Mouse (Mus musculus) CH12.LX (cell line): ENCODE measurements around the gene Gga1. TPM values are rescaled to one million over a fixed set of nuclear protein-coding genes. Genes with fewer than 3 reads are reported as not detected.

ENCODE experiments used
- DNase-seq: peaks from one replicate; pipeline ENCODE4 v3.0.0-alpha.2; 2013; ENCODE audit errors: extremely low read depth
- H3K27ac ChIP-seq: 2 replicates; pipeline ENCODE4 v1.5.1; 2012; ENCODE audit warnings: low read depth, mild to moderate bottlenecking, control low read depth, moderate library complexity; ENCODE audit not compliant: insufficient read depth
- H3K27me3 ChIP-seq: replicated peaks from 2 replicates; pipeline ENCODE3; 2012; ENCODE audit warnings: inconsistent platforms
- H3K36me3 ChIP-seq, 2 experiments: replicated peaks in 1 of 2; 2 replicates each; pipeline versions ENCODE3 to v1.6.1; 2012; ENCODE audit warnings: inconsistent platforms in 1 of 2, low read length in 1 of 2, mild to moderate bottlenecking in 1 of 2, mixed read lengths in 1 of 2, moderate library complexity in 1 of 2; ENCODE audit not compliant: control insufficient read depth in 1 of 2, insufficient read depth in 1 of 2
- H3K4me1 ChIP-seq, 2 experiments: 2 replicates each; pipeline ENCODE4 v1.6.1; 2012; ENCODE audit warnings: inconsistent platforms in 1 of 2, moderate library complexity in 1 of 2; ENCODE audit not compliant: insufficient read depth in 2 of 2, control insufficient read depth in 1 of 2
- H3K4me2 ChIP-seq: 2 replicates; pipeline ENCODE4 v1.6.1; 2012; ENCODE audit warnings: low read depth, mild to moderate bottlenecking, control low read depth; ENCODE audit not compliant: poor library complexity, insufficient read depth, severe bottlenecking
- H3K4me3 ChIP-seq, 3 experiments: fragments of 150-350 bp in 1 of 3; sonication (generic) in 1 of 3; replicated peaks in 1 of 3; 2 replicates each; pipeline versions ENCODE3 to v1.5.1; 2011 to 2012; ENCODE audit warnings: low read depth in 2 of 3, low read length in 2 of 3, mild to moderate bottlenecking in 2 of 3, moderate library complexity in 2 of 3, control low read depth in 1 of 3, improper control_type of control experiment in 1 of 3, inconsistent platforms in 1 of 3, mixed read lengths in 1 of 3; ENCODE audit not compliant: poor library complexity in 1 of 3
- H3K79me2 ChIP-seq: replicated peaks from 2 replicates; pipeline ENCODE4 v1.6.1; 2012; ENCODE audit warnings: mild to moderate bottlenecking, moderate library complexity; ENCODE audit not compliant: control insufficient read depth, poor library complexity, insufficient read depth, severe bottlenecking; ENCODE audit errors: extremely low read depth
- H3K9ac ChIP-seq: 2 replicates; pipeline ENCODE4 v1.6.1; 2012; ENCODE audit warnings: low read depth, mild to moderate bottlenecking, control low read depth, moderate library complexity; ENCODE audit not compliant: insufficient read depth
- H3K9me3 ChIP-seq: replicated peaks from 2 replicates; pipeline ENCODE3; 2012; ENCODE audit warnings: low read length, inconsistent platforms, mixed read lengths
- BHLHE40 ChIP-seq: IDR thresholded peaks from 2 replicates; pipeline ENCODE4 v1.6.1; 2011; ENCODE audit warnings: mild to moderate bottlenecking, low read depth, low read length, improper control_type of control experiment
- CHD2 ChIP-seq: IDR thresholded peaks from 2 replicates; pipeline ENCODE4 v1.6.1; 2011; ENCODE audit warnings: low read length, improper control_type of control experiment
- CTCF ChIP-seq, 2 experiments: IDR thresholded peaks in 1 of 2; conservative IDR thresholded peaks in 1 of 2; 2 replicates each; pipeline ENCODE4 v1.5.1; 2011 to 2012; ENCODE audit warnings: low read depth in 2 of 2, low read length in 2 of 2, improper control_type of control experiment in 1 of 2, inconsistent platforms in 1 of 2, mild to moderate bottlenecking in 1 of 2, moderate library complexity in 1 of 2
- E2F4 ChIP-seq: IDR thresholded peaks from 2 replicates; pipeline ENCODE4 v1.6.1; 2011; ENCODE audit warnings: low read depth, low read length, improper control_type of control experiment; ENCODE audit not compliant: insufficient replicate concordance
- ELF1 ChIP-seq: IDR thresholded peaks from 2 replicates; pipeline ENCODE4 v1.6.1; 2014; ENCODE audit warnings: low read depth, mild to moderate bottlenecking, inconsistent platforms, low read length, improper control_type of control experiment
- EP300 ChIP-seq: IDR thresholded peaks from 2 replicates; pipeline ENCODE4 v1.6.1; 2011; ENCODE audit warnings: low read length, improper control_type of control experiment
- ETS1 ChIP-seq: conservative IDR thresholded peaks from 2 replicates; pipeline ENCODE4 v1.6.1; 2012; ENCODE audit warnings: low read depth, mild to moderate bottlenecking, inconsistent platforms, low read length, improper control_type of control experiment, moderate library complexity
- IRF4 ChIP-seq: IDR thresholded peaks from 2 replicates; pipeline ENCODE4 v1.6.1; 2014; ENCODE audit warnings: low read depth, mild to moderate bottlenecking, inconsistent platforms, low read length, improper control_type of control experiment
- JUND ChIP-seq: conservative IDR thresholded peaks from 2 replicates; pipeline ENCODE4 v1.6.1; 2011; ENCODE audit warnings: low read depth, low read length, improper control_type of control experiment
- MAX ChIP-seq: IDR thresholded peaks from 2 replicates; pipeline ENCODE4 v1.6.1; 2011; ENCODE audit warnings: low read length, improper control_type of control experiment
- MEF2A ChIP-seq: IDR thresholded peaks from 2 replicates; pipeline ENCODE4 v1.6.1; 2014; ENCODE audit warnings: low read depth, mild to moderate bottlenecking, inconsistent platforms, low read length, improper control_type of control experiment, borderline replicate concordance
- MXI1 ChIP-seq: IDR thresholded peaks from 2 replicates; pipeline ENCODE4 v1.6.1; 2011; ENCODE audit warnings: mild to moderate bottlenecking, low read depth, low read length, improper control_type of control experiment
- POLR2A ChIP-seq: IDR thresholded peaks from 2 replicates; pipeline ENCODE4 v1.6.1; 2011; ENCODE audit warnings: low read depth, mild to moderate bottlenecking, improper control_type of control experiment, low read length
- SMC3 ChIP-seq: IDR thresholded peaks from 2 replicates; pipeline ENCODE4 v1.6.1; 2011; ENCODE audit warnings: low read depth, low read length, improper control_type of control experiment
- TCF12 ChIP-seq: IDR thresholded peaks from 2 replicates; pipeline ENCODE4 v1.6.1; 2014; ENCODE audit warnings: low read depth, mild to moderate bottlenecking, inconsistent platforms, low read length, improper control_type of control experiment
- ZKSCAN1 ChIP-seq: IDR thresholded peaks from 2 replicates; pipeline ENCODE4 v1.6.1; 2012; ENCODE audit warnings: low read depth, inconsistent platforms, low read length, improper control_type of control experiment, borderline replicate concordance
- dilution Hi-C: fragments of 300-500 bp; cut with MboI; formaldehyde crosslinking; loops from 2 replicates; pipeline ENCODE4 v1.14.3; 2020; ENCODE audit warnings: low sequenced_read_pairs; ENCODE audit not compliant: extremely low pct_unique_long_range_greater_than_20kb, extremely low pct_ligation_motif_present
- in situ Hi-C: fragments of 300-500 bp; cut with MboI; formaldehyde crosslinking; loops from 3 replicates; pipeline ENCODE4 v1.14.3; 2019; ENCODE audit warnings: low sequenced_read_pairs, low pct_ligation_motif_present, low pct_unique_long_range_greater_than_20kb, mixed read lengths
- polyA plus RNA-seq: library from polyadenylated mRNA; unstranded; fragments of >175 nt; gene quantifications from 2 replicates; pipeline ENCODE4 v1.2.1, GENCODE M21; 2012; ENCODE audit warnings: low read depth; ENCODE audit not compliant: insufficient read length
- total RNA-seq, 2 experiments: library from RNA; depleted of rRNA; stranded (reverse); fragments of 300-350 nt in 1 of 2; fragments of >200 nt in 1 of 2; gene quantifications; 2 replicates each; pipeline ENCODE4 v1.2.3; 2012 to 2014

Gene Gga1
- total and polyA plus RNA-seq, 3 experiments: 5.7 to 24.5 (median 13.7) TPM

- dilution Hi-C loops: no loop called here
- TF ChIP-seq MEF2A (peak; percentile 51; the same call in 1 of the 2 replicates), MAX (peak; percentile 32; the same call in 1 of the 2 replicates), TCF12 (peak; percentile 46; the same call in 1 of the 2 replicates), JUND (peak; percentile 77), POLR2A (no peak), ELF1 (0 out of 2 replicates have a peak, but pooled peaks have one; percentile 19), ETS1 (peak; percentile 33; the same call in 1 of the 2 replicates), EP300 (peak; percentile 77), SMC3 (no peak), MXI1 (0 out of 2 replicates have a peak, but pooled peaks have one; percentile 32), ZKSCAN1 (no peak), IRF4 (peak; percentile 92), CHD2 (0 out of 2 replicates have a peak, but pooled peaks have one; percentile 26), E2F4 (no peak), BHLHE40 (peak; percentile 21; the same call in 1 of the 2 replicates)
- Histone ChIP-seq H3K9ac (peak overlapping the region; percentile 0; the same call in 1 of the 2 replicates), H3K4me1 (peaks cover 28 to 63% of the 10 kb centered on the region in 2 experiments), H3K27me3 (no peaks in the 10 kb centered on the region), H3K27ac (peak overlapping the region; percentile 57), H3K36me3 (peaks cover 4 to 39% of the 10 kb centered on the region in 2 experiments), H3K4me2 (peak overlapping the region; percentile 9; the same call in 1 of the 2 replicates), H3K9me3 (peaks cover 3% of the 10 kb centered on the region), H3K79me2 (no peaks in the 10 kb centered on the region), H3K4me3 (no peak overlapping the region)
- DNase-seq: no peak
- in situ Hi-C loops: loop anchor here (25.0 kb wide), 1 partner anchor 417 kb away; the partner anchor contains the start of genes Maff and Pla2g6
Observed at GRCm38 (mm10) chr15:78919914-78920313, 42.9 kb downstream of the Gga1 start.

- peak overlapping the region; percentile 68 for H3K27ac ChIP-seq
- peaks cover 31 to 65% of the 10 kb centered on the region in 2 experiments for H3K4me1 ChIP-seq
- no peaks in the 10 kb centered on the region for H3K27me3 ChIP-seq
- in situ Hi-C loops: loop anchor here (25.0 kb wide), 1 partner anchor 415 kb away; the partner anchor contains the start of genes Maff and Pla2g6
- peak overlapping the region; percentile 42; the same call in 1 of the 2 replicates for H3K4me2 ChIP-seq
- dilution Hi-C loops: no loop called here
- TF ChIP-seq SMC3 (peak; percentile 7; the same call in 1 of the 2 replicates), CTCF (conservative IDR thresholded peaks at IDR 0.05 in 1 of 2, IDR thresholded peaks at IDR 0.05 in 1 of 2; ENCODE audit: low read depth in 2 of 2, low read length in 2 of 2) (peak in 1 of 2 experiments; percentile 22; a peak in 2 of 4 replicates), IRF4 (no peak)
- TF ChIP-seq, all 38 proteins: peak for 2
- Histone ChIP-seq H3K36me3 (peaks cover 4 to 18% of the 10 kb centered on the region in 2 experiments), H3K79me2 (peaks cover 4% of the 10 kb centered on the region; the same call in 1 of the 2 replicates), H3K4me3 (peak overlapping the region; percentile 1 to 49 (median 24)), H3K9ac (peak overlapping the region; percentile 25; the same call in 1 of the 2 replicates), H3K9me3 (peaks cover 3% of the 10 kb centered on the region)
- no peak for DNase-seq
Observed at GRCm38 (mm10) chr15:78922700-78923099, 45.7 kb downstream of the Gga1 start.
